Mouse (Mus musculus) layer of hippocampus, adult 2 months (tissue): ENCODE results near the gene Selenon. TPM values are rescaled to one million over a fixed set of nuclear protein-coding genes. Genes with fewer than 3 reads are reported as not detected.
A peak's percentile ranks its signal among the peaks of the same experiment; 100 is the strongest.

Experiments used
- DNase-seq, 2 experiments: peaks; one replicate each; pipeline ENCODE4 v3.0.0; 2022; ENCODE audit warnings: low spot score in 2 of 2
- H3K27ac ChIP-seq: fragments of 200-600 bp; 2 replicates; pipeline ENCODE4 v1.8.1; 2022
- H3K4me3 ChIP-seq: fragments of 200-600 bp; 2 replicates; pipeline ENCODE4 v1.8.1; 2022; ENCODE audit warnings: mild to moderate bottlenecking
- CTCF ChIP-seq: fragments of 200-600 bp; conservative IDR thresholded peaks from 2 replicates; pipeline ENCODE4 v1.8.1; 2022; ENCODE audit warnings: antibody characterized with exemption, mild to moderate bottlenecking, moderate library complexity
- microRNA-seq, 2 experiments: library from miRNA; unstranded; fragments of <30 nt; microRNA quantifications; one replicate each; pipeline ENCODE4 v1.2.0; 2021
- total RNA-seq, 2 experiments: library from RNA; stranded (reverse); gene quantifications; 2 replicates each; pipeline ENCODE4 v1.2.3; 2021

Gene Selenon
- total RNA-seq, 2 experiments from 2014 or later: 17.3 to 19.7 TPM

DNA sequence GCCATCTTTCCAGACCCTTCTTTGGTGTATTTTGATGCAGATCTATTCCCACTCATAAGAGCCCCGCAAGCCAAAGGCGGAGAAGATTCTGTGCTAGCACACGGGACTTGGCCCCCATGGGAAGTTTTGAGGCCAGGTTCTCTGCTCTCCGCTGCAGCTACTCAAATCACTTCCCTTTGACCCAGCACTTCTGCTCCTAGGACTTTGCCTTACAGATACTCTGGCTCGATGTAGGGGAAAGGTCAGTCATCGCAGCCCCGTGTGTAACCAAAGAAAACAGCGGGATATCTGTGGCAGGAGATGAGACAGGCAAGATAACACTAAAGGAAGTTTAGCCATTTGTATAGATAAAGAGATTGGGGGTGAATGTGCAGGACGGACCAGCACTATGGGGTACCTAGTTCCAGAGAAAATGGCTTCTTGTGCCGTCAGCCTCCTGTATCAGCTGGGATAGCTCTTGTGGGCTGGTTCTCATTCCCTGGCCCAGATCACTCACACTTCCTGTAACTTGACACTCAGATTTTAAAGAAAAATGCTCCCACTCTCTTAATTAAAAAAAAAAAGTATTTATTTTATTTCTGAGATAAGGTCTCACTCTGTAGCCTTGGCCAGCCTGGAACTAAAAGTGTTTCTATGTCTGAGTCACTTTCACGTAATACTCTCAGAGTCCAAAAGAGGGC lies 61.8 kb downstream of the Selenon start:
- no peak overlapping the region for H3K27ac ChIP-seq
- peak; percentile 35; the same call in 1 of the 2 replicates for TF ChIP-seq CTCF
- no peak for DNase-seq

DNA sequence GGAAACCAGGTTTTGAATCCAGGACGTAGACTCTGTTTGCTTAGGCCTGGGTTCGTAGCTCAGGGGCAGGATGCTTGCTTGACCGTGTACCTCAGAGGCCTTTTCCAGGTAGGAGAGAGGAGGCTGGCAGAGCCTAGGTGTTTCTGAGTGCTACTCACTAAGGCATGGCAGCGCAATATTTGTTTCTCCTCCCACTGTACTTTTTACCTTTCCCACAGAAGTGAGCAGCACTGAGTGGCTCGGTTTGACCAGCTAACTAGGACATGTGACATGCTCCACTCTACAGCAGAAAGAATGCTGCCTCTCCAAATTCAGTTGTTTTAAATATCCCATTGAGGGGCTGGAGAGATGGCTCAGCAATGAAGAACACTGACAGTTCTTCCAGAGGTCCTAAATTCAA lies 63.8 kb downstream of the Selenon start:
- no peak for DNase-seq

More for the DNA sequence above, 61.8 kb downstream of the Selenon start:
- H3K4me3 ChIP-seq: no peak overlapping the region

More for the DNA sequence above, 63.8 kb downstream of the Selenon start:
- H3K27ac ChIP-seq: no peak overlapping the region
- no peak overlapping the region for H3K4me3 ChIP-seq
- no peak for TF ChIP-seq CTCF

Small RNA genes lying within 50 kb of the gene (microRNA-seq; reads per million reads assigned to microRNA genes)
- gene Mir6403: 0 reads per million in 2 experiments

Other genes starting within 250 kb of the Selenon start
- gene Trim63, start 237.0 kb downstream of the Selenon start, total RNA-seq: not detected
- not detected for gene Slc30a2, start 209.0 kb downstream of the Selenon start, total RNA-seq
- gene Extl1, start 168.3 kb downstream of the Selenon start, total RNA-seq: 10 to 100 TPM; 44.7 to 46.5 TPM
- gene Pafah2, start 155.8 kb downstream of the Selenon start, total RNA-seq: 1 to 10 TPM; 6.6 to 9.0 TPM
- gene Stmn1, start 83.8 kb downstream of the Selenon start, total RNA-seq: 100 to 1,000 TPM; 362 to 369 TPM
- 10 to 100 TPM; 60.2 to 64.7 TPM for gene Paqr7, start 55.5 kb downstream of the Selenon start, total RNA-seq
- under 1 TPM; 0.56 to 0.67 TPM for gene Aunip, start 41.2 kb downstream of the Selenon start, total RNA-seq
- 10 to 100 TPM; 69.3 to 72.5 TPM for gene Mtfr1l, start 16.8 kb downstream of the Selenon start, total RNA-seq
- gene Man1c1, start 152.1 kb upstream of the Selenon start, total RNA-seq: 10 to 100 TPM; 22.1 to 25.1 TPM
- gene Ldlrap1, start 215.9 kb upstream of the Selenon start, total RNA-seq: 1 to 10 TPM; 2.0 to 3.0 TPM